ENCODE assay signal across 10 mouse cellular contexts in genomic region chr7:28941129-28941528, GRCm38 (mm10). TPM values are rescaled to one million over a fixed set of nuclear protein-coding genes. Genes with fewer than 3 reads are reported as not detected.
A peak's percentile ranks its signal among the peaks of the same experiment; 100 is the strongest.
DNase-seq lines count a peak whose midpoint lies in the region; ATAC-seq and TF ChIP-seq lines count a peak whose summit lies in the region.
"Had no signal": no experiment of that assay in that cellular context is flagged by ENCODE, and none has a peak within 500 bp of the region (broad histone marks: within the 10 kb centered on the region; RNA-seq: fewer than 3 reads in every experiment).

No protein-coding gene starts in this region.

- TF ChIP-seq POLR2A in cerebellum, adult 2 months (IDR thresholded peaks at IDR 0.05; ENCODE audit: borderline replicate concordance, insufficient read depth, low read length): no peak

- ATAC-seq in kidney, postnatal 0 days (replicated peaks; ENCODE audit: low FRiP score, low read depth): no peak
- no peak for ATAC-seq in heart, embryonic 16.5 days (replicated peaks; ENCODE audit: extremely low read depth, insufficient read depth, low FRiP score)
- peak; percentile 11; the same call in 1 of the 2 replicates for ATAC-seq in liver, postnatal 0 days
- ATAC-seq: forebrain, embryonic 16.5 days had no signal

- H3K27ac ChIP-seq in cerebellum, adult 2 months (ENCODE audit: insufficient read depth, low read length): peak overlapping the region; percentile 67; the same call in 1 of the 2 replicates
- peak overlapping the region; percentile 84 for H3K27ac ChIP-seq in kidney, postnatal 0 days
- H3K27ac ChIP-seq in heart, embryonic 16.5 days (ENCODE audit: low read length): peak overlapping the region; percentile 98
- H3K27ac ChIP-seq in liver, postnatal 0 days (ENCODE audit: low read depth): peak overlapping the region; percentile 64

- H3K27me3 ChIP-seq in cerebellum, adult 2 months (ENCODE audit: control insufficient read depth, insufficient read depth, low read length): no peaks in the 10 kb centered on the region
- H3K27me3 ChIP-seq in kidney, postnatal 0 days (ENCODE audit: insufficient read depth, low read length): no peaks in the 10 kb centered on the region
- H3K27me3 ChIP-seq in heart, embryonic 16.5 days (ENCODE audit: control insufficient read depth, insufficient read depth, low read length): no peaks in the 10 kb centered on the region
- no peaks in the 10 kb centered on the region for H3K27me3 ChIP-seq in liver, postnatal 0 days (ENCODE audit: insufficient read depth, low read length)

- DNase-seq in cerebellum, adult 2 months: no peak
- DNase-seq in cerebellum, postnatal 36 days: no peak
- no peak for DNase-seq in kidney, postnatal 0 days (ENCODE audit: low spot score)
- no peak for DNase-seq in kidney, adult 11 months
- DNase-seq in liver, postnatal 0 days: no peak
- DNase-seq in cerebellum, adult 18-20 months: no peak
- no peak for DNase-seq in adrenal gland, postnatal 14 days

- 84% methylated on average over 4 of the region's 4 CpGs for WGBS in cerebellum, adult 2 months
- 50% methylated on average over 4 of the region's 4 CpGs for WGBS in kidney, postnatal 0 days
- WGBS in heart, embryonic 16.5 days: 33% methylated on average over 4 of the region's 4 CpGs
- WGBS in liver, postnatal 0 days (ENCODE audit: insufficient replicate concordance): 65% methylated on average over 4 of the region's 4 CpGs

- no peak overlapping the region for H3K4me3 ChIP-seq in cerebellum, adult 2 months (replicated peaks; ENCODE audit: insufficient read depth, low read depth, low read length)
- no peak overlapping the region for H3K4me3 ChIP-seq in kidney, postnatal 0 days (replicated peaks; ENCODE audit: low read depth, low read length)
- H3K4me3 ChIP-seq in heart, embryonic 16.5 days (ENCODE audit: low read length): no peak overlapping the region
- H3K4me3 ChIP-seq in liver, postnatal 0 days (ENCODE audit: low read depth, low read length): no peak overlapping the region

- H3K9ac ChIP-seq in kidney, postnatal 0 days (ENCODE audit: low read depth, low read length): peak overlapping the region; percentile 20; the same call in 1 of the 2 replicates
- H3K9ac ChIP-seq in heart, embryonic 16.5 days (ENCODE audit: low read length): peak overlapping the region; percentile 66
- no peak overlapping the region for H3K9ac ChIP-seq in liver, postnatal 0 days (replicated peaks)

- no peaks in the 10 kb centered on the region for H3K9me3 ChIP-seq in kidney, postnatal 0 days (replicated peaks; ENCODE audit: low read length)
- no peaks in the 10 kb centered on the region for H3K9me3 ChIP-seq in heart, embryonic 16.5 days (replicated peaks; ENCODE audit: control insufficient read depth, low read length)
- H3K9me3 ChIP-seq in liver, postnatal 0 days (ENCODE audit: low read length): no peaks in the 10 kb centered on the region

- TF ChIP-seq EP300 in liver, postnatal 0 days (IDR thresholded peaks at IDR 0.05; ENCODE audit: low read depth): no peak

- TF ChIP-seq CTCF in cerebellum, adult 2 months (IDR thresholded peaks at IDR 0.05; ENCODE audit: borderline replicate concordance, insufficient read depth, low read depth, low read length): no peak
- TF ChIP-seq CTCF in kidney, postnatal 0 days (IDR thresholded peaks at IDR 0.05; ENCODE audit: low read depth): no peak
- no peak for TF ChIP-seq CTCF in liver, postnatal 0 days (IDR thresholded peaks at IDR 0.05; ENCODE audit: low read depth)

- peaks cover 25% of the 10 kb centered on the region for H3K4me1 ChIP-seq in cerebellum, adult 2 months (ENCODE audit: control insufficient read depth, insufficient read depth, low read length)
- H3K4me1 ChIP-seq in kidney, postnatal 0 days (replicated peaks; ENCODE audit: insufficient read depth, low read length): peaks cover 74% of the 10 kb centered on the region
- peaks cover 93% of the 10 kb centered on the region for H3K4me1 ChIP-seq in heart, embryonic 16.5 days (ENCODE audit: control insufficient read depth, insufficient read depth, low read length)
- peaks cover 68% of the 10 kb centered on the region for H3K4me1 ChIP-seq in liver, postnatal 0 days (ENCODE audit: insufficient read depth)

- H3K36me3 ChIP-seq in kidney, postnatal 0 days (ENCODE audit: insufficient read depth, low read length): no peaks in the 10 kb centered on the region
- no peaks in the 10 kb centered on the region for H3K36me3 ChIP-seq in heart, embryonic 16.5 days (ENCODE audit: control insufficient read depth, insufficient read depth)
- peaks cover 12% of the 10 kb centered on the region for H3K36me3 ChIP-seq in liver, postnatal 0 days (replicated peaks; ENCODE audit: insufficient read depth, low read length)

- H3K4me2 ChIP-seq in kidney, postnatal 0 days (ENCODE audit: low read length): no peak overlapping the region
- H3K4me2 ChIP-seq in heart, embryonic 16.5 days (ENCODE audit: low read depth, low read length): no peak overlapping the region
- H3K4me2 ChIP-seq in liver, postnatal 0 days (ENCODE audit: low read depth, low read length): no peak overlapping the region

RNA-seq across cellular contexts. Expression of gene Actn4, which starts 21.0 kb away (rescaled TPM):
- 129 and 135 TPM in 2 replicates for polyA plus RNA-seq in cerebellum, adult 2 months (2012; rRNA removed)
- polyA plus RNA-seq in kidney, postnatal 0 days (2015; fragmentation: Nextera tagmentation; extraction: Ambion mirVana): 255 and 280 TPM in 2 replicates
- polyA plus RNA-seq in heart, embryonic 16.5 days (2015; fragmentation: Nextera tagmentation; extraction: Ambion mirVana): 260 and 301 TPM in 2 replicates
- polyA plus RNA-seq in liver, postnatal 0 days (2015; fragmentation: Nextera tagmentation; extraction: Ambion mirVana): 76.3 and 81.2 TPM in 2 replicates
- 271 and 282 TPM in 2 replicates for total RNA-seq in adrenal gland, postnatal 14 days (2021)

RNA-seq across cellular contexts. Expression of gene Eif3k, which starts 40.5 kb away (rescaled TPM):
- polyA plus RNA-seq in cerebellum, adult 2 months (2012; rRNA removed): 322 and 331 TPM in 2 replicates
- polyA plus RNA-seq in kidney, postnatal 0 days (2015; fragmentation: Nextera tagmentation; extraction: Ambion mirVana): 467 and 479 TPM in 2 replicates
- 262 and 283 TPM in 2 replicates for polyA plus RNA-seq in heart, embryonic 16.5 days (2015; fragmentation: Nextera tagmentation; extraction: Ambion mirVana)
- polyA plus RNA-seq in liver, postnatal 0 days (2015; fragmentation: Nextera tagmentation; extraction: Ambion mirVana): 162 and 166 TPM in 2 replicates
- 233 and 240 TPM in 2 replicates for total RNA-seq in adrenal gland, postnatal 14 days (2021)

RNA-seq across cellular contexts. Expression of gene Map4k1, which starts 40.7 kb away (rescaled TPM):
- 1.2 and 1.3 TPM in 2 replicates for polyA plus RNA-seq in cerebellum, adult 2 months (2012; rRNA removed)
- 7.6 and 9.5 TPM in 2 replicates for polyA plus RNA-seq in kidney, postnatal 0 days (2015; fragmentation: Nextera tagmentation; extraction: Ambion mirVana)
- polyA plus RNA-seq in heart, embryonic 16.5 days (2015; fragmentation: Nextera tagmentation; extraction: Ambion mirVana): 6.0 and 12.2 TPM in 2 replicates
- polyA plus RNA-seq in liver, postnatal 0 days (2015; fragmentation: Nextera tagmentation; extraction: Ambion mirVana): 11.9 and 16.5 TPM in 2 replicates
- total RNA-seq in adrenal gland, postnatal 14 days (2021): 1.8 and 7.9 TPM in 2 replicates

RNA-seq across cellular contexts. Expression of gene Capn12, which starts 59.9 kb away (rescaled TPM):
- polyA plus RNA-seq in cerebellum, adult 2 months (2012; rRNA removed): 0.41 and 0.46 TPM in 2 replicates
- polyA plus RNA-seq in kidney, postnatal 0 days (2015; fragmentation: Nextera tagmentation; extraction: Ambion mirVana): 0.34 and 0.47 TPM in 2 replicates
- 0.41 and 0.42 TPM in 2 replicates for polyA plus RNA-seq in heart, embryonic 16.5 days (2015; fragmentation: Nextera tagmentation; extraction: Ambion mirVana)
- polyA plus RNA-seq in liver, postnatal 0 days (2015; fragmentation: Nextera tagmentation; extraction: Ambion mirVana): 0.09 and 0.23 TPM in 2 replicates
- 0.19 and 0.60 TPM in 2 replicates for total RNA-seq in adrenal gland, postnatal 14 days (2021)
- total RNA-seq: megakaryocyte, adult 5-6 weeks had no signal
